Mouse (Mus musculus) midbrain, embryonic 16.5 days (tissue): ENCODE measurements around the gene Psenen. TPM values are rescaled to one million over a fixed set of nuclear protein-coding genes. Genes with fewer than 3 reads are reported as not detected.
A peak's percentile ranks its signal among the peaks of the same experiment; 100 is the strongest.

Experiments
- ATAC-seq: fragments of 200-750 bp; cut with Nextera tagmentation; 2 replicates; pipeline ENCODE4 v1.8.0; 2017; ENCODE audit warnings: moderate TSS enrichment
- H3K27ac ChIP-seq: fragments of 300-500 bp; sonication (generic); 2 replicates; pipeline ENCODE4 v1.5.1; 2014; ENCODE audit warnings: mild to moderate bottlenecking, low read length, mixed read lengths
- H3K27me3 ChIP-seq: fragments of 300-500 bp; sonication (generic); 2 replicates; pipeline ENCODE4 v1.6.1; 2014; ENCODE audit warnings: low read depth, low read length, mixed read lengths; ENCODE audit not compliant: control insufficient read depth, insufficient read depth
- H3K36me3 ChIP-seq: fragments of 300-500 bp; sonication (generic); 2 replicates; pipeline ENCODE4 v1.6.1; 2014; ENCODE audit warnings: mild to moderate bottlenecking, low read length, moderate library complexity, mixed read lengths; ENCODE audit not compliant: control insufficient read depth, insufficient read depth
- H3K4me1 ChIP-seq: fragments of 300-500 bp; sonication (generic); 2 replicates; pipeline ENCODE4 v1.6.1; 2014; ENCODE audit warnings: mild to moderate bottlenecking, low read length, mixed read lengths; ENCODE audit not compliant: control insufficient read depth, insufficient read depth
- H3K4me2 ChIP-seq: fragments of 300-500 bp; sonication (generic); 2 replicates; pipeline ENCODE4 v1.6.1; 2014; ENCODE audit warnings: mild to moderate bottlenecking, low read length, mixed read lengths
- H3K4me3 ChIP-seq: fragments of 300-500 bp; sonication (generic); 2 replicates; pipeline ENCODE4 v1.5.1; 2014; ENCODE audit warnings: low read depth, mild to moderate bottlenecking, low read length, moderate library complexity, mixed read lengths
- H3K9ac ChIP-seq: fragments of 300-500 bp; sonication (generic); 2 replicates; pipeline ENCODE4 v1.6.1; 2014; ENCODE audit warnings: low read depth, low read length, mixed read lengths
- H3K9me3 ChIP-seq: fragments of 300-500 bp; sonication (generic); replicated peaks from 2 replicates; pipeline ENCODE4 v1.6.1; 2014; ENCODE audit warnings: mild to moderate bottlenecking, low read length, mixed read lengths; ENCODE audit not compliant: control insufficient read depth, poor library complexity, severe bottlenecking
- WGBS: fragments of 180-500 bp; shearing (Covaris S2); extraction: QIAGEN DNeasy Blood & Tissue Kit; methylation state at CpG from one replicate; pipeline ENCODE4 v1.1.7; 2014; 5-methylcytosine and 5-hydroxymethylcytosine counted together
- polyA plus RNA-seq: library from polyadenylated mRNA; unstranded; fragments of >200 nt; fragmentation: Nextera tagmentation; extraction: Ambion mirVana; gene quantifications from 2 replicates; pipeline ENCODE4 v1.2.1, GENCODE M21; 2015

Gene Psenen
- polyA plus RNA-seq, 1 experiment from 2014 or later: 116 TPM

GRCm38 (mm10) chr7:30590927-30591604 is 27.6 kb upstream of the Psenen start:
- WGBS: 80% methylated on average over 9 of the region's 9 CpGs
- H3K9ac ChIP-seq: no peak overlapping the region
- H3K4me1 ChIP-seq: peaks cover 16% of the 10 kb centered on the region
- H3K27ac ChIP-seq: no peak overlapping the region
- ATAC-seq: no peak
- no peak overlapping the region for H3K4me3 ChIP-seq
- H3K4me2 ChIP-seq: no peak overlapping the region
- H3K36me3 ChIP-seq: 0 out of 2 replicates have a peak, but pooled peaks cover 3% of the 10 kb centered on the region
- H3K9me3 ChIP-seq: no peaks in the 10 kb centered on the region
- no peaks in the 10 kb centered on the region for H3K27me3 ChIP-seq

GRCm38 (mm10) chr7:30589435-30590301 is 26.2 kb upstream of the Psenen start:
- H3K4me2 ChIP-seq: peak overlapping the region; percentile 66
- WGBS: 29% methylated on average over 40 of the region's 40 CpGs
- H3K27ac ChIP-seq: peak overlapping the region; percentile 93
- peak overlapping the region; percentile 94 for H3K4me3 ChIP-seq
- peak overlapping the region; percentile 94 for H3K9ac ChIP-seq
- no peaks in the 10 kb centered on the region for H3K27me3 ChIP-seq
- ATAC-seq: peak; percentile 74
- peaks cover 16% of the 10 kb centered on the region for H3K4me1 ChIP-seq
- peaks cover 11% of the 10 kb centered on the region; the same call in 1 of the 2 replicates for H3K36me3 ChIP-seq
- no peaks in the 10 kb centered on the region for H3K9me3 ChIP-seq

- Histone ChIP-seq H3K9ac (peak within 1 kb of the TSS; percentile 94), H3K27ac (peak within 1 kb of the TSS; percentile 93), H3K36me3 (peaks cover 19% of the 10 kb centered on the region; the same call in 1 of the 2 replicates), H3K4me3 (peak within 1 kb of the TSS; percentile 94), H3K4me1 (peaks cover 16% of the 10 kb centered on the region), H3K9me3 (no peaks in the 10 kb centered on the region), H3K4me2 (peak within 1 kb of the TSS; percentile 94), H3K27me3 (no peaks in the 10 kb centered on the region)
- peak; percentile 96 for ATAC-seq
- WGBS: 0% methylated on average over 53 of the region's 68 CpGs
Observed at GRCm38 (mm10) chr7:30588676-30589434, 25.4 kb upstream of the Psenen start, which contains the start of gene Kmt2b. Kmt2b (minus strand) TSS chr7:30588726.

- WGBS: 1% methylated on average over 41 of the region's 67 CpGs
- Histone ChIP-seq H3K4me3 (peak overlapping the region; percentile 94), H3K4me2 (peak overlapping the region; percentile 94), H3K27ac (peak overlapping the region; percentile 93), H3K27me3 (no peaks in the 10 kb centered on the region), H3K36me3 (peaks cover 27% of the 10 kb centered on the region; the same call in 1 of the 2 replicates), H3K4me1 (peaks cover 16% of the 10 kb centered on the region), H3K9me3 (no peaks in the 10 kb centered on the region), H3K9ac (peak overlapping the region; percentile 94)
- peak; percentile 44 for ATAC-seq
Observed at GRCm38 (mm10) chr7:30587842-30588667, 24.6 kb upstream of the Psenen start.

- Histone ChIP-seq H3K9ac (no peak overlapping the region), H3K9me3 (no peaks in the 10 kb centered on the region), H3K4me2 (peak overlapping the region; percentile 94; the same call in 1 of the 2 replicates), H3K27ac (no peak overlapping the region), H3K27me3 (no peaks in the 10 kb centered on the region), H3K4me1 (peaks cover 16% of the 10 kb centered on the region), H3K4me3 (no peak overlapping the region), H3K36me3 (peaks cover 40% of the 10 kb centered on the region)
- ATAC-seq: no peak
- WGBS: 88% methylated on average over 28 of the region's 28 CpGs
Observed at GRCm38 (mm10) chr7:30586455-30587020, 23.1 kb upstream of the Psenen start.

GRCm38 (mm10) chr7:30585170-30585569 is 21.7 kb upstream of the Psenen start:
- H3K27ac ChIP-seq: no peak overlapping the region
- no peaks in the 10 kb centered on the region for H3K9me3 ChIP-seq
- no peak for ATAC-seq
- H3K27me3 ChIP-seq: no peaks in the 10 kb centered on the region
- H3K4me2 ChIP-seq: no peak overlapping the region
- H3K4me3 ChIP-seq: no peak overlapping the region
- no peak overlapping the region for H3K9ac ChIP-seq
- peaks cover 49% of the 10 kb centered on the region for H3K36me3 ChIP-seq
- peaks cover 16% of the 10 kb centered on the region for H3K4me1 ChIP-seq
- WGBS: 92% methylated on average over 7 of the region's 7 CpGs

GRCm38 (mm10) chr7:30584339-30584738 is 20.9 kb upstream of the Psenen start:
- ATAC-seq: no peak
- Histone ChIP-seq H3K4me3 (no peak overlapping the region), H3K9ac (no peak overlapping the region)

GRCm38 (mm10) chr7:30581547-30581946 is 18.1 kb upstream of the Psenen start:
- Histone ChIP-seq H3K9me3 (no peaks in the 10 kb centered on the region), H3K27me3 (no peaks in the 10 kb centered on the region), H3K4me1 (no peaks in the 10 kb centered on the region), H3K4me2 (no peak overlapping the region), H3K9ac (no peak overlapping the region), H3K36me3 (peaks cover 81% of the 10 kb centered on the region), H3K27ac (no peak overlapping the region), H3K4me3 (no peak overlapping the region)
- ATAC-seq: no peak
- WGBS: 95% methylated on average over 16 of the region's 16 CpGs

More at GRCm38 (mm10) chr7:30584339-30584738, 20.9 kb upstream of the Psenen start:
- Histone ChIP-seq H3K27ac (no peak overlapping the region), H3K27me3 (no peaks in the 10 kb centered on the region), H3K4me2 (no peak overlapping the region), H3K9me3 (no peaks in the 10 kb centered on the region), H3K4me1 (peaks cover 11% of the 10 kb centered on the region), H3K36me3 (peaks cover 57% of the 10 kb centered on the region)
- WGBS: 94% methylated on average over 10 of the region's 10 CpGs
